Mouse (Mus musculus) brain, embryonic 14.5 days (tissue): ENCODE data around the gene Efcc1.

Source experiments
- CTCF ChIP-seq: fragments of 200-500 bp; IDR thresholded peaks from 2 replicates; pipeline ENCODE4 v1.5.1; 2012; ENCODE audit warnings: inconsistent platforms, mild to moderate bottlenecking, moderate library complexity, borderline replicate concordance; ENCODE audit not compliant: insufficient read depth, insufficient read length; ENCODE audit errors: extremely low read depth
- POLR2A ChIP-seq: fragments of 200-500 bp; IDR thresholded peaks from 2 replicates; pipeline ENCODE4 v1.6.1; 2012; ENCODE audit warnings: mild to moderate bottlenecking, inconsistent platforms, borderline replicate concordance; ENCODE audit not compliant: poor library complexity, insufficient read depth, insufficient read length, severe bottlenecking; ENCODE audit errors: extremely low read depth

GRCm38 (mm10) chr6:87745301-87745700 lies 14.6 kb downstream of the Efcc1 start:
- no peak for TF ChIP-seq CTCF
- TF ChIP-seq POLR2A, result no peak
